Mouse (Mus musculus) v-Abl transformed pro-B cells (cell line): ENCODE data around the gene Msi2.

Experiments used
- in situ Hi-C, 2 experiments: fragments of 400-800 bp; cut with MboI; formaldehyde crosslinking; loops; one replicate each; pipeline ENCODE4 v1.15.1; 2025; ENCODE audit not compliant: unreplicated experiment in 2 of 2

Msi2 gene

DNA sequence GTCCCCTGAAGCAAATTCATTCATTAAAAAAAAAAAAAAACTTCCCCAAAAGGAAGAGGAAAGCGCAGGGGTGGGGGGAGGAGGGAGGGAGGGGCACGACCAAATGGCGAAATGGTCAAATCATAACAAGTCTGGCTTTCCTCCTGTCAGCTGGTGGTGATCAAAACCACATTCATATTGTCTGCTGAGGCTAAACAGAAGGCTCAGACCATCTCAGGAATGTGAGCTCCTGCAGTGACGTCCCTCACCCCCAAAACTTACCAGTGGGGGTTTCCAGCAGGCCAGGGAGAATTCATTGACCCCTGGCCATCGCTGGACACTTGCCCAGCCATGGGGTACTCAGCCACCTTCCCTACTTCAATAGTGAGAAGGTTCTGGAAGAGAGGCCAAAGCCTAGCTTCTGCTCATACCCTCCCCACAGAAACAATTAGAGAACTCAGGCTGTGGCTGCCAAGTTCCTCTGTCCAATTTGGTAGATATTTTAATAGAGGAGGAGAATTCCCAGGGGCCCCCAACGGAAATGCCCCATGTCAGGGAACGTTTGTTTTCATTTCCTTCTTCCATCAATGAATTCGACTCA, 189.7 kb downstream of the Msi2 start:
- in situ Hi-C loops = no loop called here

- in situ Hi-C loops = no loop called here
These were observed 191.6 kb downstream of the Msi2 start for GRCm38 (mm10) chr11:88526711-88527110.

GRCm38 (mm10) chr11:88524790-88525575, 193.3 kb downstream of the Msi2 start:
- in situ Hi-C loops = no loop called here

- in situ Hi-C loops = no loop called here
These were observed 193.9 kb downstream of the Msi2 start for GRCm38 (mm10) chr11:88524437-88524789.

- in situ Hi-C loops = no loop called here
These were observed 194.4 kb downstream of the Msi2 start for GRCm38 (mm10) chr11:88523921-88524320.

DNA sequence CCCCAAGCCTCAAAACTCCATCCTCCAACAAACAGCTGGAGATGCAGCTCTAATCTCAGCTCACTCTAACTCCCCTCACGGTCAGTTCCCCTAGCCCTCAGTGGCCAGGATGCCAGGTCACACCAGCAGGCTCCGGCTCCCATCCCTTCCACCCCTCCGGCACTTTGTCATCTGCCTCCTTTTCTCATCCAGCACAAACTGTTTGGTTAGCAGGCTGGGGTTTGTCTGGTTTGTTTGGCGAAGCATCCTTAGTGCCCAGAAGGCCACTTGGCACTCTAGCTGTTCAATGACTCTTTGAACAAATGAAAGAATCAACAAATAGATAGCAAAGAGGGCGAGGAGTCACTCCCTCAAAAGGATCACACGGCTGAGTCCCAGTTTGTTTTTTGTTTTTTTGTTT, 194.8 kb downstream of the Msi2 start:
- in situ Hi-C loops = no loop called here

GRCm38 (mm10) chr11:88522114-88522513, 196.2 kb downstream of the Msi2 start:
- in situ Hi-C loops = no loop called here

DNA sequence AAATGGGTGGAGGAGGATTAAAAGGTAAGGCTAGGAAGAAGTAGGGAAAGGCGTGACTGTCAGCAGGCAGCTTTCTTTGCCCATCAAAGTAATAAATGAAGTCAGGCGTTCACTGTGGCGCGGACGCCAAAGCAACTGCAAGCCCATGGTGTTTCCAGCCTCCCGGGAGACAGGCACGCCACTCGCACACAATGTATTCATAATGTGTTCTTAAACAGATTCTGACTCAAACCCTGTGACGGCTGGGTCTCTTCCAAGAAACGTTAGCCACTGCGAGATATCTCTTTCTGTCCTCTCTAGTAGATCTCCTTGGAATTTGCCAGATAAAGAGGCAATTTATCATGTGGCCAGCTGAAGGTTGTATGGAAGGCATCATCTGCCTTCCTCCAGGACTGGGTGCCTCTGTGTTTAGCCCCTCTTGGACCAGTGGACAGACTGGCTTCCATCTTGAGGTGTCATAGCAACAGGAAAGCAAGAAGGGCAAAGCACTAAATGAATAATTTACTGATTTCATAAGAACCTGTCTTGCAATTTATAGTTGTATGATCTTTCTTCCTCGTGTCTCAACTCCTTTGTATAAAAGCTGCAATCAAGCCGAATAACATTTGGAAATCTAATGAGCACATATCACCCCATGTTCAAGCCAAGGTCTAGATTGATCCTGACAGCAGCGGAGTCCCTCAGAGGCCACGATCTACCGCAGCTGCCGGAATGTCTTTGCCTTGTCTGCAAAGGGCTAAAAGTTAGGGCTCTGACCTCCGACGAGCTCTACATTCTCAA, 197.2 kb downstream of the Msi2 start:
- in situ Hi-C loops = no loop called here

DNA sequence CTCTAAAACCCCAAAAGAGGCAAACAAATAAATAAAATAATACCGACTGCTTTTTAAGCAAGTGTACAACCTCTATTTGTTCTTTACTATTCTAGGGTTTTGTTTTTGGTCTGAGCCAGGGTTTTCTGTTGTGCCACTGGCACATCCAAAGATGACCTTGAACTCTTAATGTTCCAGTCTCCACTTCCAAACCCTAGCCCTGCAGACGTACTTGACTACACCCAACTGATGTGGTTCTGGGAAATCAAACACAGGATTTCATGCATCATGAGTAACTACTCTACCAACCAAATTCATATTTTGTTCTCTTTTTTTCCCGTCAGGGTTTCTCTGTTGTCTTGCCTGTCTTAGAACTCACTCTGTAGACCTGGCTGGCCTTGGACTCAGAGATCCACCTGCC, 200.0 kb downstream of the Msi2 start:
- in situ Hi-C loops = loop anchor here in 1 of 2 experiments (10.0 kb wide), 1 partner anchor 206 kb away; no protein-coding TSS in a partner anchor

DNA sequence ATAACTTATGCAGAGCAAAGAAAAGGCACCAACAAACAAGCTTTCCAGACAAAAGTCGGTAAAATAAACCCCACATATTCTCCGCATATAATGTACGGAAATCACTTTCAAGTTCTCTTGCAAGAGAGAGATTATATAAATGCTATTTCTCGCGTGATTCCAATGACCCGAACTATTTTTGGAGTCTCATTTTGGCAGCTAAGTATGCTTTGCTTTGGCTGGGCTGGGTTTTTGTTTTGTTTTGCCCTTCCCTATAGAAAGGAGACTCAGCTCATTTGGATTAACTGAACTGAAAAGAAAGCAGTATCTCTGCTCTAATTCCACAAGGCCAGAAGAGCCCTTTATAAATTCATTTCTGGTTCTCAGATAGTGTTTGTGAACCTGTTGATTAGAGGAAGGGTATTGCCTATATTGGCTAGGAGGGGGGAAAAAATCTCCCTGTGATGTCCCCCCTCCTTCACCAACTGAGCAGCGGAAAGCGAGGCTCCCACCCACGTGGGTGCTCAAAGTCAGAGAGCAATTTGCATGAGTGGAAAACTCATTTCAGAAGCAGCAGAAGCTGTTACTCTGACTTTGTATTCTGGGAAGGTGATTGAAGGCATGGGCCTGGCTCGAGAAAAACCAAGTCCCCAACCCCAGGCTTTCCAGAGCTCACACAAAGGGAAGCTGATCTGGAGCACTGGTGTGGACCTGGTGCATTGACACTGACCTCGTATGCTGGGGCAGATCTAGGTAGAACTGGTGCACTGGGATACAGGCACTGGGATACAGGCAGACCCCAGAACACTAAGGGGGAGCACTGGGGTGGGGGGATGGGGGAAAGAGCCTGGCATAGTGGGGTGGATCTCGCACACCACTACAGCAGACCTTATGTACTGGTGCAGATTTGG, 201.5 kb downstream of the Msi2 start:
- in situ Hi-C loops = loop anchor here in 1 of 2 experiments (10.0 kb wide), 1 partner anchor 208 kb away; no protein-coding TSS in a partner anchor

DNA sequence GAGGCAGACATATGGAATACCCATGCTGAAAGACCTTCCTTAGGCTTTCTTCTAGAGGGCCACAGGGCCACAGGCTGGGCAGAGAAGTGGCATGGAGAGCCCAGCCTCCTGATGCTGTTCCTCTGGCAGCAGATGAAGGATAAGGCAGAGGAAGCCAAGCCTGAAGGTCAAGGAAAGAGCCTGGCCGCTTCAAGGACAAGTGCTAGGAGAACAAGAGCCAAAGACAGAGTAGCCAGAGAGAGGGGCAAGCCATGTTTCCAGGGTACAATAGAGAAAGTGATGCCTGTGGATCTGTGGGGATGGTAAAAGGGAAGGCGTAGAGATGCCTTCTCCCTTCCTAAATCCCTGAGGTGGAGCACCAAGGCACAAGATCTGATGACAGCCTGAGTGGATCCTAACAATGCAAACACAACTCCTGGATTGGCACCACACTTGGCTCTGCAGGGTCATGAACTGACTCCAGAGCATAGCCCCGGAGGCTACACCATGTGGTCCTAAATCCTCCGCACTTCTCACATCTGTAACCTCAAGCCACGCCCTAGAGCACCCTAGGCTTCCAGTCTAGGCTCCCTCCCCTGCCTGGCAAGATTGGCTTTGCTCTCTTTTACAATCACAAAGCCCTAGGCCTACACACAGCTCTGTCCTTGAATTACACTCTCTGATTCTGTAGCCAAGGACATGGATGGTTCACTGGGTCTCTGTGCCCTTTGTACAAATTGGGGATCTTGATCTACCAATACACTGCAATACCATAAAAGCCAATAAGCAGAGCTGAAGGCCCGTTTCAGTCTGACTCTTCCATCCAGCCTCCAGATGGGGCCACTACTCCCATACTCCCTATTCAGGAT, 202.4 kb downstream of the Msi2 start:
- in situ Hi-C loops = loop anchor here in 1 of 2 experiments (10.0 kb wide), 1 partner anchor 209 kb away; no protein-coding TSS in a partner anchor

GRCm38 (mm10) chr11:88515267-88515666, 203.0 kb downstream of the Msi2 start:
- in situ Hi-C loops = loop anchor here in 1 of 2 experiments (10.0 kb wide), 1 partner anchor 210 kb away; no protein-coding TSS in a partner anchor

DNA sequence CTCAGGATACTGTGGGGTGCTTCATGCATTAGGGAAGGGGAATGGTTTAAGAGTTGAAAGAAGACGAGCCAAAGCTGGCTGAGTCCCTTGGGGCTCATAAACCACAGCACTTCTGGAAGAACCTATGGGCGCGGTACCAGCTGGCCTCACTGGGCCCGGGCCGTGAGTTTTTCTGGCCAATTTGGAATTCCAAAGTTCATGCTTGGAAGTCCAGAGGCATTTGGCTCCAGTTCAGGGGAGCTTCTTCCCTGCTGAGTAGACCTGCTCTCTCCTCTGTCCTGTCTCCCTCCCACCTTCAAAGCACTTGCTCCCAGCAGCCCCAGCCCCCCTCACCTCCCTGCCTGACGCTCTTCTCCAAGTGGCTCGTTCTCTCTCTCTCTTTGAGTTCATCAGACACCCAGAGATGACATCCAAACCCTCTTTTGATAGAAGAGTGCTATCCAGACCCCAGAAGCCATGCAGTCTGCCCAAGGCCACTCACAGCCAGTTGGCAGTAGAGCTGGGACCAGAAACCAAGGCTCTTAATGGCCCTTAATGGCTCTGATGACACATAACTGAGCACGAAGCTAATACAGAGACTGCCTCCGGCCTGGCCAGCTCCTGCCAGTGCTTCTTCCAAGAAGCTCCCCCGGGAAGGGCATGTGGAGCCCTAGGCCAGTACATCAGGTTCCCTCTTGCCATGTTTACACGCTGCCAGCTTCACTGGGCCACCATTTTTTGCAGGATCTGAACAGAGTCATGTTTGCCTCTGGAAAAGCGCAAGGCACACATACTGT, 204.0 kb downstream of the Msi2 start:
- in situ Hi-C loops = loop anchor here in 1 of 2 experiments (5.0 to 10.0 kb wide), 2 partner anchors 83 to 210 kb away; no protein-coding TSS in a partner anchor

- in situ Hi-C loops = loop anchor here in 1 of 2 experiments (5.0 to 10.0 kb wide), 2 partner anchors 85 to 212 kb away; no protein-coding TSS in a partner anchor
These were observed 205.7 kb downstream of the Msi2 start for GRCm38 (mm10) chr11:88512580-88512979.

- in situ Hi-C loops = loop anchor here in 1 of 2 experiments (5.0 to 10.0 kb wide), 2 partner anchors 87 to 214 kb away; no protein-coding TSS in a partner anchor
These were observed 207.9 kb downstream of the Msi2 start for GRCm38 (mm10) chr11:88510282-88510850.

DNA sequence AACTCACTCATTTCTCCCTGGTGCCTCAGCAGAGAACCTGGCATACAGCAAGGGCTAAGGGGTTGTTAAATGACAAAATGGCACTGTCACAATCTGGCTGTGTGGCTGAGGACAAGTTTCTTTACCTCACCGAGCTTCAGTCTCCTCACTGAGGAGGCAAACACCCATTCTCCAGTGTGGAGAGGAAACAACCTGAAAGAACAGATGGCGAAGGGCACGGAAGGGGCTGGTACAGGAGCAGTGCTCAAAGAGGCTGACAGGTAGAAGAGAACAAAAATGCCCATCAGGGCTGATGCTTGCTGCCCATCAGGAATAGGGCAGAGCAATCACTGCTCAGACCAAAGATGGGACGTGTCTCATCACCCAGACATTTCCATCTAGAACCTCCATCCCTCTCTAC, 208.8 kb downstream of the Msi2 start:
- in situ Hi-C loops = no loop called here

GRCm38 (mm10) chr11:88508133-88508532, 210.2 kb downstream of the Msi2 start:
- in situ Hi-C loops = no loop called here
